Mouse (Mus musculus) bone marrow, adult 2 months (tissue): ENCODE results near the gene Cyp1a1. TPM values are rescaled to one million over a fixed set of nuclear protein-coding genes. Genes with fewer than 3 reads are reported as not detected.

ENCODE experiments used
- H3K27ac ChIP-seq: fragments of 200-500 bp; 2 replicates; pipeline ENCODE4 v1.5.1; 2012; ENCODE audit warnings: low read depth, mild to moderate bottlenecking, control low read depth, inconsistent platforms, low read length; ENCODE audit not compliant: control insufficient read depth, poor library complexity, insufficient read depth
- H3K4me1 ChIP-seq: fragments of 200-500 bp; 2 replicates; pipeline ENCODE4 v1.6.1; 2011; ENCODE audit warnings: low read length; ENCODE audit not compliant: control insufficient read depth, insufficient read depth
- H3K4me3 ChIP-seq: fragments of 200-500 bp; replicated peaks from 2 replicates; pipeline ENCODE3; 2011; ENCODE audit warnings: mild to moderate bottlenecking, low read depth, low read length, control low read depth; ENCODE audit not compliant: control insufficient read depth
- CTCF ChIP-seq: fragments of 200-500 bp; IDR thresholded peaks from 2 replicates; pipeline ENCODE4 v1.5.1; 2011; ENCODE audit warnings: low read length, control low read depth; ENCODE audit not compliant: control insufficient read depth, insufficient read depth
- POLR2A ChIP-seq: fragments of 200-500 bp; IDR thresholded peaks from 2 replicates; pipeline ENCODE4 v1.6.1; 2011; ENCODE audit warnings: low read depth, mild to moderate bottlenecking, control low read depth, low read length, borderline replicate concordance; ENCODE audit not compliant: control insufficient read depth
- WGBS: fragments of 180-500 bp; shearing (Covaris S2); methylation state at CpG from one replicate; pipeline ENCODE4 v1.1.7; 2018; 5-methylcytosine and 5-hydroxymethylcytosine counted together
- polyA plus RNA-seq: library from polyadenylated mRNA; stranded (reverse); fragments of >200 nt; gene quantifications from 2 replicates; pipeline ENCODE4 v1.2.4, GENCODE M21; 2011; ENCODE audit warnings: low replicate concordance; ENCODE audit not compliant: missing spikeins, insufficient read depth, insufficient read length

Cyp1a1 gene
- not detected in 2 replicates for polyA plus RNA-seq

DNA sequence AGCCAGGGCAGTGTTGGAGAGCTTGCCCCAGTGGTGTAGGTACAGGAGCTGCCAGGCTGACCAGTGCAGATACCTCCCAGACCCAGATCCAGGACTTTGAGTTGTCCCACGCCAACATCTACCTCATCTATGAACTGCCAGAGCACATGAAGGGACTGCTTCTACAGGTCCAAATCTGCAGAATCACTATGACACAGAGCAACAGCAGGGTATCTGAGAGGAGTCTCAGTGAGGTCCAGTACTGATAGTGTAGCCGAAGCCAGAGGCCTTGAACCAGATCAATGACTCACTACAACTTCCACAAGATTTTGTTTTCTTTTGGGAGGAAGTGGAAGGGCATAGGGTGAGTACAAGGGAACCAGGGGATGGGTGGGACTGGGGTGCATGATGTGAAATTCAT, at the start of gene Cyp1a1:
Gene Cyp1a1 (plus strand): TSS at position 178 of the 400 bp plus-strand sequence.
- WGBS = 87% methylated on average over 2 of the region's 2 CpGs
- Histone ChIP-seq H3K4me3 (no peak within 1 kb of the TSS), H3K27ac (no peak within 1 kb of the TSS), H3K4me1 (no peaks in the 10 kb centered on the region)
- TF ChIP-seq POLR2A (no peak), CTCF (no peak)

DNA sequence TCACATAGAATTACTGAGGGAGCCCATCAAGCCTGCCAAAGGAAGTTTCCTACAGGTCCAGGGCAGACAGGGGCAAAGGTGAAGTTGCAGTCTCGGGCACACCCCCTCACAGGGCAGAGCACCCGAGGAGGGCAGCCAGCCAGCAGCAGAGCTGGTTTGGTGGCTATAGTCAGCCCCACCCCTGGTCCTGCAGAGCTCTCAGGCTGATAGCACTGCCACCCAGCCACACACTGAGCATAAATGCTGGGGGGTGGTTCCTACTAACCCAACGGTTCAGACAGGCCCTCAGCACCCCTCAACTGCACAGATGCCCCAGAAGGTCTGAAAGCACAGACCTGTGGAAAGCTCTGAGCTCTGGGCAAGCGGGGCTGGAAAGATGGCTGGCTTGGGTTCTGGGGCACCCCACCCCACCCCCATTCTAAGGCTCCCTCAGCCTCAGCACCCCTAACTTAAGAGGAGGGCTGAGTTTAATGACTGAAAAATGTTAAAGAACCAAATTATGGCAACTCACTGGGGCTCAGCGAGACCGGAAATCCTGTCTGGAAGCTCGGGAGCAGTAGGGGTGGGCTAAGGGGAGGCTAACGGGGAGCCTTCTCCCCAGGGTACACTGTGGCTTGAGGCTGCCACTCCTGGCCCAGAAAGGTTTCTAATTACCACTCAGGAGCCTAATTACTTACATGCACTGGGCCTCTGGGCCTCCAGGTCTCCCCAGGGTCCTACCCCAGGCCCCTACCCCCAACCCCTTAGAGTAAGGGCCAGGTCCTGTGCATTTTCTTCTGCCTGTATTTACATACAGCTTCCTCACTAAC, 48.9 kb upstream of the Cyp1a1 start:
- WGBS = 5% methylated on average over 8 of the region's 8 CpGs
- Histone ChIP-seq H3K4me1 (peaks cover 38% of the 10 kb centered on the region), H3K4me3 (no peak overlapping the region), H3K27ac (peak overlapping the region; percentile 92)
- peak; percentile 56; the same call in 1 of the 2 replicates for TF ChIP-seq POLR2A
- no peak for TF ChIP-seq CTCF

DNA sequence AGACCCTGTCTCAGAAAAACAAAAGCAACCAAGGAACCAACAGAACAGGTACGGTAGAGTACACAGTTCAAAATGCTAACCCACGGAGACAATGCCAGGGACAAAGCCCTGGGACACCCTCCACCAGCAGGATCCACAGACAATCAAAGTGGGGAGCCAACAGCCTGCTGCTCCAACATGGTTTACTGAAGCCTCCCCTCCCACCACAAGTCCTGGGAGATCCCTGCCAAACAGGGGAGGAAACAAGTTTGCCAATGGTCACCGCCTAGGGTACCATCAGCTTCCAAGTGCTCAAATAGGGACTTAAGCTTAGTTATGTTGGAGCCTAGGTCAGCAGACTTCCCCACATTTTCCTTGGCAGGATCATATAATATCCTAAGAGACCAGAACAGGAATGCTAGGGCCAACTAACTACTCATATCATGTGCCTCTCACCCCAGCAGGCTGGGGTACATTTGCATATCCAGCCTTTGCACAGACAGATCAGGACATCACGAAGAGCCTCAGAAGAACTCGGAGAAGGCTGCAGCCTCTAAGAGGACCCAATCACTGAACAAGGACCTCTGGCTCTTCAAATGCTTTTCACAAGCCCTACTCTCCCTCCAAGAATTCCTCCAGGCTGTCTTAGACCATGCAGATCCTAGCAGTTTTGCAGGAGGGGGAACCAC, 47.9 kb upstream of the Cyp1a1 start:
- Histone ChIP-seq H3K4me1 (peaks cover 32% of the 10 kb centered on the region), H3K4me3 (peak overlapping the region; percentile 24), H3K27ac (peak overlapping the region; percentile 92)
- WGBS = 19% methylated on average over 5 of the region's 5 CpGs
- TF ChIP-seq POLR2A (no peak), CTCF (no peak)

DNA sequence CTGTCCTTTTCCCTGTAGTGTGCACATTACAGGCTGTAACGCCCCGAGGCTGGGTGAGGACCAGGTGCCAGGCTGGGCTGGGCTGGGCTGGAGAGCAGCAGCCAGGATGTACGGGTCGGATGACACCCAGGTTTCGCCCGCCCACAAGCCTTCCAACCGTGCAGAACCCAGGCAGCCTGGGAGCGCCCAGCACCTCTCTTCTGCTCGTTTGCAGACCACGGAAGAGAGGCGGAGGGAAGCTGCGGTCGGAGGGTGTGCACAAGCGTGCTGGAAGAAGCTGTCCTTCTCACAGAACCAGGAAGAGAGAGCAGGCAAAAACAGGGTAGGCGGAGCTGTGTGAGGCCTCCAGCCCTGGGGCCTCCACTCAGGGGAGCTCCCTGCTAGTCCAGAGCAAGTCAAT, 47.3 kb upstream of the Cyp1a1 start:
- TF ChIP-seq POLR2A (peak; percentile 83; the same call in 1 of the 2 replicates), CTCF (no peak)
- WGBS = under 1% methylated on average over 15 of the region's 15 CpGs
- peak overlapping the region; percentile 24 for H3K4me3 ChIP-seq
- peak overlapping the region; percentile 92 for H3K27ac ChIP-seq
- peaks cover 29% of the 10 kb centered on the region for H3K4me1 ChIP-seq

DNA sequence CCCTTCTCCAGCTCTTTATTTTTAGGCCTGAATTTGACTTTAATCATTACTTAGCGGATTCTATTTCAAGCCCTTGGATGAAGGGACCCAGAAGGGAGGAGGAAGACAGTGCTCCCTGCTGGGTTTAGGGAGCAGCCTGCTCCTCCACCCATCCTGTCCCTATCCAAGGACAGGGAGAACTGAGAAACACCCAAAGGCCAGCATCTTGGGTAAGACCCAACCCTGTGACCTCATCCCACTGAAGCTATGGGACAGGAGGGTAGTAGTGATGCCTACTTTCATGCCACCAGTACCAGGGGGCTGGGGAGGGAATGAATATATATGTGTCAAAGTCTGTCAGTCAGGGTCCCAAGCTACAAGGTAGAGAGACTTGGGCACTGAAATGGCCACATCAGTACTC, 46.7 kb upstream of the Cyp1a1 start:
- WGBS = 79% methylated on average over 1 of the region's 1 CpGs
- H3K4me3 ChIP-seq = no peak overlapping the region
- TF ChIP-seq CTCF (no peak), POLR2A (no peak)

DNA sequence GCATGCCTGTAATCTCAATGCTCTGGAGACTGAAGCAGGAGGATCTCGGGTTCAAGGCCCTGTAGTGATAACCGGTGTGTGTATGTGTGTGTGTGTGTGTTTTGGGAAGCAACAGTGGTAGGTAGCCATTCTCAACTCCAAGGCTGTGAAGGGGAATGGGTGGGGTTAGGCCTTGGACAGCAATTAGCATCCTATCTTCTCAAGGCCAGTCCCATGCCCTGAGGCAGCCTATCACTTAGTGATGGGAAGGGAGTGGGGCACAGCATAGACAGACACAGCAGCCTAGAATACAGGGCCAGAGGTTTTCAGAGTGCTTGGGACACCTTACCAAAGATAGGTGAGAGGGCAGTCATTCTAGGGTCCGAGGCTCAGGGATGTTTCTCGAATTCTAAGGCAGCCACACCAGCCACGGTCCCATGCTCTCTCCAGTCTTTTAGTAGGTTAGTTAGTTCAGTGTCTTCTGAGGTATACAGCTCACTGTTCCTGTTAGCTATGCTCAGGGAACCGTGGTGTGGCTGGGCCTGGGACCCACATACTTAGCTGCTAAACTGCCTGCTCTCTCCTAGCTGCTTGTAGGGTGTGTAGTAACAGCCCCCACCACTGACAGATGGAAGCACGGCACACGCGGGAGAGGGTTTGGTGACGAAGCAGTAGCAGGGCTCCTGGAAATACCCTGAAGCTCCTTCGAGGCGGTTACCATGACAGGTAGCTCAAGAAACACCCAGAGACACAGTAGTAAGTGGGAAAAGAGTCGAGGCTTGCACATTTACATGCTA, 45.8 kb upstream of the Cyp1a1 start:
- Histone ChIP-seq H3K27ac (peak overlapping the region; percentile 92), H3K4me1 (peaks cover 28% of the 10 kb centered on the region), H3K4me3 (peak overlapping the region; percentile 10)
- WGBS = 44% methylated on average over 13 of the region's 13 CpGs
- no peak for TF ChIP-seq CTCF
- no peak for TF ChIP-seq POLR2A

More for the DNA sequence above, 46.7 kb upstream of the Cyp1a1 start:
- Histone ChIP-seq H3K27ac (peak overlapping the region; percentile 92), H3K4me1 (peaks cover 28% of the 10 kb centered on the region)

DNA sequence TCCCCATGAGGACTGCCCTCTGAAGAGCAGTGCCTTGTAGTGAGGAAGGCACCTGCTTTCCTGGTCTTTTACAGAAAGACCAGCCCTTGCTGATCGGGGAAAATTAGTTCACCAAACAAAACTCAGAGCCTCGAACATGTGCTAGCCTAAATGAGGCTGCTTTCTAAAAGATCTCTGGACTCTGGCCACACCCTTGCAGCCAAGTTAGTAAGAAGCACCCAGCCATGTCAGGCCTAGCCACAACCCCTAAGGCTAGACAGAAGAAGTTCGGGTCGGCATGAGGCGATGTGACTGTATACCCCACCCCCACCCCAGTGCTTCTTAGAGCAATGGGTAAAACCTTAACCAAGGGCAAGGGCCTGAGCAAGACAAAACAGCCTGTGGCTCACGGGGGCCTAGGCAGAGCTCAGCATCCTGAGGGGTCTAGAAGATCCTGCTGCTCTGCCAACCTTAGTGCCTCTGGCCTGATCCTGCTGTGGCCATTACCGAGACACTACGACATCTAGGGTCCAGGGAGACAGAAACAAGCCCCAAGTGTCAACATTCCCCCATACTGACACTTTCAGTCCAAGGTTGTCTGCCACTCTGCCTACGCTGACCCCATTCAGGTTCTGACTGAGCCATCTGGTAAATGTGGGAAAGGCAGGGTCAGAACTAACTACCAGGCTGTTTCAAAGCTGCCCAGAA, 44.4 kb upstream of the Cyp1a1 start:
- Histone ChIP-seq H3K27ac (peak overlapping the region; percentile 92), H3K4me3 (peak overlapping the region; percentile 67), H3K4me1 (peaks cover 26% of the 10 kb centered on the region)
- TF ChIP-seq POLR2A (no peak), CTCF (no peak)
- WGBS = 6% methylated on average over 9 of the region's 9 CpGs

DNA sequence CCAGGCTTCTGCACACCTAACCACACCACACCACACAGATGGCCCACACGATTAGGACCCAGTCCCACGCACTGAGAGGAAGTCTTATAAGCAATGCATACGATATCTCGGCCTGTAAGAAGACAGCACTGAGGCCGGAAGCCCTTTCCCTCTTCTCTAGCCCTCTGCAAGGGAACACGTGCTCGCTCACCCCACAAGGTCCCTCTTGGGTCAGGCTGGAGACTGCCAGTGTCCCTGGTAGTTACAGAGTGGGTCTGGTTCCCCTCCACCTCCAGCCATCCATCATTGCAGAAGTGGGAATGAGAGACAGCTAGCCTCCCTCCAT, 43.9 kb upstream of the Cyp1a1 start:
- Histone ChIP-seq H3K4me1 (peaks cover 25% of the 10 kb centered on the region), H3K27ac (peak overlapping the region; percentile 92), H3K4me3 (peak overlapping the region; percentile 67)
- WGBS = 0% methylated on average over 7 of the region's 7 CpGs
- TF ChIP-seq POLR2A (no peak), CTCF (no peak)
